19 mouse cellular contexts compared by ENCODE assay signal in the genomic region with DNA sequence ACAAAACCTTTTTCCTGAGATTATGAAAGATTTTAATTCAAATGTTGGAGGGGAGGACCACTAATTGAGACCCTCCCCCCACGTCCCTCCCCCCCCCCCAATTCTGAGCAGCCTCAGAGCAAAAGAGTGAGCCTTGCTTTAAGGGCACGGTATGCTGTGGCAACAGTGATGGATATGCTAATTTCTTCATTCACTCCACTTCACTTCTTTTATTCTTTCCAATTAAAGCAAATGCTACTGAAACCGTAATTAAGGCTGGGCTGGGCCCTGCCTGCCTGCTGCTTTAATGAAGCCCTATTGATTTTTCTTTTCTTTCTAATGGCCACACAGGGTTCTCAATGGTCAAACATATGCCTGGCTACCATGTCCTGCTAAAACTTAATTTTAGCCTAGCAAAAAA.
"Had no signal": no experiment of that assay in that cellular context is flagged by ENCODE, and none has a peak within 500 bp of the region (broad histone marks: within the 10 kb centered on the region; RNA-seq: fewer than 3 reads in every experiment).

No protein-coding gene starts in this region.

- H3K36me3 ChIP-seq: liver, embryonic 13.5 days; neural tube, embryonic 12.5 days had no signal

- H3K9ac ChIP-seq: liver, embryonic 13.5 days; neural tube, embryonic 12.5 days had no signal

- H3K4me2 ChIP-seq: liver, embryonic 13.5 days; midbrain, embryonic 11.5 days; neural tube, embryonic 12.5 days had no signal

- H3K27me3 ChIP-seq: liver, embryonic 13.5 days had no signal

- H3K27ac ChIP-seq: kidney, postnatal 0 days; layer of hippocampus, adult 2 months; left cerebral cortex, adult 2 months; liver, embryonic 13.5 days; neural tube, embryonic 12.5 days; stomach, postnatal 0 days had no signal

- H3K4me1 ChIP-seq: liver, embryonic 13.5 days had no signal

- DNase-seq: kidney, postnatal 25 days; layer of hippocampus, adult 9-11 months; liver, embryonic 13.5 days; lung, adult 2 months; lung, postnatal 14 days; lung, postnatal 4 days; midbrain, embryonic 14.5 days; right cerebral cortex, adult 18-20 months; right cerebral cortex, postnatal 14 days; right cerebral cortex, postnatal 4 days; thymus, adult 2 months; thymus, postnatal 14 days; thymus, postnatal 4 days had no signal

- H3K9me3 ChIP-seq: liver, embryonic 13.5 days; neural tube, embryonic 12.5 days had no signal

- H3K4me3 ChIP-seq: layer of hippocampus, adult 2 months; left cerebral cortex, adult 2 months; liver, embryonic 13.5 days; neural tube, embryonic 12.5 days had no signal
